Mouse (Mus musculus) lung, adult 2 months (tissue): ENCODE measurements around the gene Fat3.

ENCODE experiments used
- CTCF ChIP-seq: fragments of 200-500 bp; IDR thresholded peaks from 2 replicates; pipeline ENCODE4 v1.5.1; 2011; ENCODE audit warnings: mild to moderate bottlenecking, low read length, control low read depth; ENCODE audit not compliant: insufficient read depth
- POLR2A ChIP-seq: fragments of 200-500 bp; IDR thresholded peaks from 2 replicates; pipeline ENCODE4 v1.6.1; 2011; ENCODE audit warnings: low read depth, mild to moderate bottlenecking, control low read depth, low read length, borderline replicate concordance; ENCODE audit errors: extremely low read depth

DNA sequence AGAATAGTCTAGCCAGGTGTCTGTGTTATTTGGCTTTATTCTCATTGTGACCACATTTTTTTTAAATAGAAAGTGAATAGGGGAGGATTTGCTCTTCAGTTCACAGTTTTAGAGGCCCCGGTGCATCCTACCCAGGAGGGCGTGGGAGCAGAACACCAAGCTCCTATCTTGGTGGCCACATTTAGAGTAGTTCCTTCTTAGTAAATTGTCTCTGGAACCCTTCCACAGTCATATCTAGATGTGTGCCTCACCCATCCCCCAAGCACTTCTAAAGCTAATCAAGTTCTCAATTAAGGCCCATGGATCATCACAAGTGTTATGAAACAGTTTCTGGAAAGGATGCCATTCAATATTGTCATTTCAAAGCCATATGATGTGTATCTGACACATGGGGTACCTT lies 559.3 kb downstream of the Fat3 start:
- TF ChIP-seq CTCF (no peak), POLR2A (no peak)
